ENCODE assay signal across 8 mouse cellular contexts in the genomic region with DNA sequence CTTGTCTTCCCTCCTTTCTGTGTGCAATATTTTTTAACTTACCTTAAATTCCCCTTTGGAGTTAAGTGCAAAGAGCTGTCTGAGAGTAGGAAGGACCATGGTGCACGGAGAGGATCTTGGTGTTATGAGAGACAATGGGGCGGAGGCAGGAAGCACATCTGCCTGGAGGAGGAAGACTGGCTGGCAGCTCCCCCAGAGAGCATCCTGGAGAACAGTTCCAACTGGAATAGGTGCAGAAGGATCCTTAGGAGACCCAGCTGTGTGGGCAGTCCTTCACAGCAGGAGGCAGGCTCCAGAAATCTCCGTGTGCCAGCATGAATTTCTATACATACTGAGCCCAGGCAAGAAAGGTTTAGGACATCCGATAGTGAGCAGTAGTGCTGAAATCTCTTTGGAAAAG. TPM values are rescaled to one million over a fixed set of nuclear protein-coding genes. Genes with fewer than 3 reads are reported as not detected.
"Had no signal": no experiment of that assay in that cellular context is flagged by ENCODE, and none has a peak within 500 bp of the region (broad histone marks: within the 10 kb centered on the region; RNA-seq: fewer than 3 reads in every experiment).

No protein-coding gene starts in this region.

- DNase-seq: kidney, adult 8-10 months; kidney, postnatal 25 days; lung, adult 2 months; lung, postnatal 36 days; midbrain, embryonic 14.5 days; thymus, postnatal 36 days had no signal

RNA-seq across cellular contexts. Expression of a gene that starts 8.0 kb away (rescaled TPM):
- polyA plus RNA-seq: lung, adult 2 months; spleen, adult 2 months; thymus, postnatal 0 days had no signal
